Mouse (Mus musculus): ENCODE data around the gene Cct2. TPM values are rescaled to one million over a fixed set of nuclear protein-coding genes. Genes with fewer than 3 reads are reported as not detected.
A peak's percentile ranks its signal among the peaks of the same experiment; 100 is the strongest.
"Not testable (repeated sequence)": the region's sequence is repeated elsewhere in the genome, so short reads cannot be mapped to it uniquely, and the experiment has no call there.

Cct2 gene
- polyA plus RNA-seq, 1 experiment, result 3.3 TPM

DNA sequence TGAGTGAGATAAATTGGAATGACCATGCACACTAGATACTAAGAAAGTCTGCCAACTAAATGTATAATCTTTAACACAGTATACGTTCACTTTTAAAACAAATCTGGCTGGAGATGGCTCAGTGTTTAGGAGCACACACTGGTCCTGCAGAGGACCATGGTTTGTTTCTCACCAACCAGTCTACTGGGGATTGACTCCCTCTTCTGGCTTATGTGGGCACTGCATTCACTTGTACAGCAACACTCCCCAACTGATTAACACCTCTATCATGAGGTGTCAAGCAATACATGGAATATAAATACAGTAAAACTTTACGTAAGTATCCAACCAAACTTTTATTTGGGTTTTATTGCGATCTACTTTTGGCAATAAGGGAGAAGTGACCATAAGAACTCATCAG lies 5.5 kb upstream of the Cct2 start:
- no peak for TF ChIP-seq TAL1 (IDR thresholded peaks at IDR 0.05; ENCODE audit: low read length)
- Histone ChIP-seq H3K36me3 (ENCODE audit: control insufficient read depth) (peaks cover 55% of the 10 kb centered on the region), H3K4me1 (ENCODE audit: control insufficient read depth) (peaks cover 4% of the 10 kb centered on the region), H3K27me3 (ENCODE audit: control insufficient read depth) (no peaks in the 10 kb centered on the region), H3K4me3 (replicated peaks) (no peak overlapping the region), H3K9me3 (ENCODE audit: control insufficient read depth, low read length) (peaks cover 3% of the 10 kb centered on the region)

DNA sequence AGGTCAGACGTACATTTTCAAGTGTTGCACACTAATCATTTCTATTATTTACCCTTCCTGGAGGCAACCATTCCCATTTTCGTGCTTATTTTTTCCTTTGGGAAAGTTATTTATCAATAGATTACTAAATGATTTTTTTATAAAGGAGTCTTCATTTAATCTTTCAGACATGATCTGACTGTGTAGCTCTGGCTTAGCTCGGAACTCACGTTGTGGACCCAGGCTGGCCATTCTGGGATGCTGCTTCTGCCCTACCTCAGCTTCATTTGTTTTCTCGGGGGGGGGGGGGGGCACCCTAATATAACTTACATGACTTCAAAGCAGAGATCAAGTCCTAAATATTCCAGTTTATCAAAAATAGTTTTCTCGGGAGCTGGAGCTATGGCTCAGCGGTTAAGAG lies 462 bp upstream of the Cct2 start:
- H3K27me3 ChIP-seq (ENCODE audit: control insufficient read depth), result no peaks in the 10 kb centered on the region
- H3K9me3 ChIP-seq (ENCODE audit: control insufficient read depth, low read length), result no peaks in the 10 kb centered on the region
- TF ChIP-seq GATA1 (IDR thresholded peaks at IDR 0.05; ENCODE audit: low read length), result no peak
- no peak for TF ChIP-seq TAL1 (IDR thresholded peaks at IDR 0.05; ENCODE audit: low read length)
- H3K4me1 ChIP-seq (ENCODE audit: control insufficient read depth), result peaks cover 34% of the 10 kb centered on the region
- H3K36me3 ChIP-seq (ENCODE audit: control insufficient read depth), result peaks cover 35% of the 10 kb centered on the region
- H3K4me3 ChIP-seq (replicated peaks), result peak overlapping the region; percentile 99

DNA sequence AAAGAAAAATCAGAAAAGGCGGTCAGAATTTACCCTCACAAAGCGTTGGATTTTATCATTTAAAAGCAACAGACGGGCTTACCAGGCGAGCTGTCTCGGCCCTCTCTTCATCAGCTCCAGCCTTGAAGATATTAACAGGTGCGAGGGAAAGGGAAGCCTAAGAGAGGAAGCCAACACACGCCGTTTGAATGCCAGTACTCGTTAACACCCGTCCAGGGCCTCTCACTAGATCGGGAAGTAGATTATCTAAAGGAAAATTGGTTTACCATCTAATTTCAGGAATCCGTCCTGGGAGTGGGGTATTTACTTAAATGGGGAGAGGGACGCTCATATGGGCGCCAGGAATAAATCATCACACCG lies 740 bp downstream of the Cct2 start:
- peak; percentile 83 for TF ChIP-seq GATA1 (IDR thresholded peaks at IDR 0.05; ENCODE audit: low read length)
- TF ChIP-seq TAL1 (IDR thresholded peaks at IDR 0.05; ENCODE audit: low read length), result no peak
- Histone ChIP-seq H3K9me3 (ENCODE audit: control insufficient read depth, low read length) (no peaks in the 10 kb centered on the region), H3K36me3 (ENCODE audit: control insufficient read depth) (peaks cover 43% of the 10 kb centered on the region), H3K4me3 (replicated peaks) (peak overlapping the region; percentile 99), H3K27me3 (ENCODE audit: control insufficient read depth) (no peaks in the 10 kb centered on the region), H3K4me1 (ENCODE audit: control insufficient read depth) (peaks cover 41% of the 10 kb centered on the region)

DNA sequence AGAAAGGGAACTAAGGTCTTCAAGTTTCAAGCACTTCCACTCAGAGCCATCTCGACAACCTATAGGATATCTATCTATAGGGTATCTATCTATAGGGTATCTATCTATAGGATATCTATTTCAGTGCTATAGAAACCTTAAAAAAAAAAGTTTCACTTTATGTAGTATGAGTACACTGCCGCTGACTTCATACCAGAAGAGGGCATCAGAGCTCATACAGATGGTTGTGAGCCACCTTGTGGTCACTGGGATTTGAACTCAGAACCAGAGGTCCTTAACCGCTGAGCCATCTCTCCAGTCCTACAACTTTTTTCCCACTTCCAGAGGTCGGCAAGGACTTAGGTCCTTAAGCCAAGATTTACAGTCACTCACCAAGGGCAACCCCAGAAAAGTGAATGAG lies 7.9 kb downstream of the Cct2 start:
- Histone ChIP-seq H3K36me3 (ENCODE audit: control insufficient read depth) (peaks cover 100% of the 10 kb centered on the region), H3K27me3 (ENCODE audit: control insufficient read depth) (no peaks in the 10 kb centered on the region), H3K9me3 (ENCODE audit: control insufficient read depth, low read length) (no peaks in the 10 kb centered on the region), H3K4me3 (replicated peaks) (no peak overlapping the region), H3K4me1 (ENCODE audit: control insufficient read depth) (peaks cover 16% of the 10 kb centered on the region)
- no peak for TF ChIP-seq TAL1 (IDR thresholded peaks at IDR 0.05; ENCODE audit: low read length)
- TF ChIP-seq GATA1 (IDR thresholded peaks at IDR 0.05; ENCODE audit: low read length), result no peak

DNA sequence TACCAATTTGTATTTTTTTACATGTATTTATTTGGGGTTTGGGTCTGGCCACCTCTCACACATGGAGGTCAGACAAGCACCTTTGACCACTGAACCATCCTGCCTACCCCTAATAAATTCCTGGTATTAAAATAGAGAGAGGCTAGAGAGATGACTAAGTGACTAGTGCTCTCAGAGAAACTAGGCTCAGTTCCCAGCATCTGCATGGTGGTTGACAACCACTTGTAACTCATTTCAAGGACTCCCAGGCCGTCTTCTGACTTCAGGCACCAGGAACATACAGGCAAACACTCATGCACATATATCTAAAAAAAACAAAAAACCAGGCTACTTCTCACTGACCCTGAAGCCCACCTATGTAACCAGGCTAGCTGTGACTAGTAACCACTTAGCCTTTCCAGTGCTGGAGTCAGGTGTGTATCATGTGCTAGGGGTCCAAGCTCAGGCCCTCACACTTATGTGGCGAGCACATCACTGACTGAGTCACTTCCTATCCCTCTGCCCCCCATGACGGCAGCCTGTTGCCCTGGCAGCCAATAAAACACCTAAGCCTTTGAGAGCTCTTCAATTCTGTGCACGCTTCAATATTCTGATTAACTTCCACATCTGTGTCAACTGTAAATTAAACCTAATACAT lies 13.5 kb downstream of the Cct2 start:
- TF ChIP-seq TAL1 (IDR thresholded peaks at IDR 0.05; ENCODE audit: low read length) (no peak), GATA1 (IDR thresholded peaks at IDR 0.05; ENCODE audit: low read length) (no peak)
- Histone ChIP-seq H3K9me3 (ENCODE audit: control insufficient read depth, low read length) (no peaks in the 10 kb centered on the region), H3K4me1 (ENCODE audit: control insufficient read depth) (no peaks in the 10 kb centered on the region), H3K27me3 (ENCODE audit: control insufficient read depth) (peaks cover 17% of the 10 kb centered on the region), H3K36me3 (ENCODE audit: control insufficient read depth) (peaks cover 69% of the 10 kb centered on the region), H3K4me3 (replicated peaks) (no peak overlapping the region)

DNA sequence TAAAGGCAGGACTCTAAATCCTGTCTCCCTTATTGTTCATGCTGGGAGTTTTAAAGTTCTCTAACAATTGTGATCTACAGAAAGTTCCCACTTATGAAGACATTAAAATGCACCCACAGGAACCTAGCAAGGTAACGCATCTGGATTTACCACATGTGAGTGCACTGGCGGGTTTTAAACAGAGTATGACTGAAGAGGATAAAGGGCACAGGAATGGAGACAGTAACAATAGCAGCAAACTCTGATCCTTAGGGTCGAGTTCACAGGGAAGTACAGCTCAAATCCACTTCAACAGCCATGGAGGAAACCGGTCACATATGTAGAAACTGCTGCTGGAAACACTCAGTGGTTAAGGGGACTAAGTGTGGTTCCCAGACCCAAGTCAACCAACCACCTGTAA lies 14.4 kb downstream of the Cct2 start:
- Histone ChIP-seq H3K9me3 (ENCODE audit: control insufficient read depth, low read length) (no peaks in the 10 kb centered on the region), H3K27me3 (ENCODE audit: control insufficient read depth) (peaks cover 20% of the 10 kb centered on the region), H3K36me3 (ENCODE audit: control insufficient read depth) (peaks cover 60% of the 10 kb centered on the region), H3K4me3 (replicated peaks) (no peak overlapping the region), H3K4me1 (ENCODE audit: control insufficient read depth) (peaks cover under 1% of the 10 kb centered on the region)
- no peak for TF ChIP-seq GATA1 (IDR thresholded peaks at IDR 0.05; ENCODE audit: low read length)
- no peak for TF ChIP-seq TAL1 (IDR thresholded peaks at IDR 0.05; ENCODE audit: low read length)

DNA sequence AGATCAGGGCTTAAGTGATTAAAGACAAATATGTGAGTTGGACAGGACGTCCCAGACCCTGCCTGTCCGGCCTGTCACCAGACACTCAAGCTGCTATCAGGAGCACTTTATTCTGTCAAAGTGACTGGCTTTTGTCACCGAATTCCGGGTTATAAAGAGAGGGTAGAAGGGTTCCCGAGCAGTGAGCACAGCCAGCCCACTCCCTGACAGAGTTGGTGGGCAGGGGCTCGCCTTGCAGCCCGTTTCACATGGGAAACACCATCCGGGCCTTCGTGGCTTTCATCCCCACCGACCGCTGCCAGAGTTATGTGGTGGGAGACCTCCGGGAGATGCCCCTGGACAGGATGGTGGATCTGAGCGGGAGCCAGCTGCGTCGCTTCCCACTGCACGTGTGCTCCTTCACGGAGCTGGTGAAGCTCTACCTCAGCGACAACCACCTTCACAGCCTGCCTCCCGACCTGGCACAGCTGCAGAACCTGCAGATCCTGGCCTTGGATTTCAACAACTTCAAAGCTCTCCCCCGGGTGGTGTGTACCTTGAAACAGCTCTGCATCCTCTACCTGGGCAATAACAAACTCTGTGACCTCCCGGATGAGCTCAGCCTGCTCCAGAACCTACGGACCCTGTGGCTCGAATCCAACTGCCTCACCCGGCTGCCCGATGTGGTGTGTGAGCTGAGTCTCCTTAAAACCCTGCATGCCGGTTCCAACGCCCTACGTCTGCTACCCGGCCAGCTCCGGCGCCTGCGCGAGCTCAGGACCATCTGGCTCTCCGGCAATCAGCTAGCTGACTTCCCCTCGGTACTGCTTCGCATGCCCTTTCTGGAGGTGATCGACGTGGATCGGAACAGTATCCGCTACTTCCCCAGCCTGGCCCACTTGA lies 18.2 kb downstream of the Cct2 start, which contains the start of gene Lrrc10:
Gene Lrrc10 (plus strand): TSS at position 167 of the 882 bp plus-strand sequence.
- TF ChIP-seq GATA1 (IDR thresholded peaks at IDR 0.05; ENCODE audit: low read length) (no peak), TAL1 (IDR thresholded peaks at IDR 0.05; ENCODE audit: low read length) (no peak)
- H3K27me3 ChIP-seq (ENCODE audit: control insufficient read depth), result peaks cover 22% of the 10 kb centered on the region
- H3K36me3 ChIP-seq (ENCODE audit: control insufficient read depth), result peaks cover 22% of the 10 kb centered on the region
- no peaks in the 10 kb centered on the region for H3K9me3 ChIP-seq (ENCODE audit: control insufficient read depth, low read length)
- H3K4me3 ChIP-seq (replicated peaks), result no peak within 1 kb of the TSS
- H3K4me1 ChIP-seq (ENCODE audit: control insufficient read depth), result peaks cover 10% of the 10 kb centered on the region

DNA sequence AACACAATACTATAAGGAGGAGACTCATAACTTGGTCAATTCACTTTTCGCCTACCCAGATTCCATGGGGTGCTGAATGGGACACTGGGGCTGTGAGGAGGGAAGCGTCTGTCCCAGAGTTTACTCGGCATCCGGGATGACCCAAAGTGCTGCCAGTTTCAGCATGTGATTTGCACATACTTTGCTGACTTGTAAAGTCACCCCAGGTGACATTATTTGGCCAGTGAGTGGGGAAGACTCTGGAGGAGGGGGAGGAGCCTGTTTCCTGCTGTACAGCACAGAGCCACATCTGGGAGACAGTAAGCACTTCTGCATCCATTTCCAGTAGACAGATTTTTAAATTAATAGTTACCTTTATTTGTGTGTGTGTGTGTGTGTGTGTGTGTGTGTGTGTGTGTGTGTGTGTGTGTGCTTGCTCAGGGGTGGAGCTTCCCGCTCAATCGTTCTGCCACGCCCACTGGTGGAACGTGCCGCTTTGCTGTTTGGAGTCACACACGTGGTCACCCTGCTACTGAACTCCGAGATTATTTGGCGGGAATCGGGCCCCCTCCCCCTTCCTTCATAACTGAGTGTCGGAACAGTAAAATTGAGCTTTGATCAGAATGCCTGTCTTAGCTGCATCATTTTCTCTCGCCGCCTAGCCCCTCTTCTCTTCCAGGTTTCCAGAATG lies 20.0 kb downstream of the Cct2 start:
- not testable (repeated sequence) for H3K36me3 ChIP-seq (ENCODE audit: control insufficient read depth); H3K4me3 ChIP-seq (replicated peaks); H3K9me3 ChIP-seq (ENCODE audit: control insufficient read depth, low read length)
- Histone ChIP-seq H3K27me3 (ENCODE audit: control insufficient read depth) (peaks cover 22% of the 10 kb centered on the region), H3K4me1 (ENCODE audit: control insufficient read depth) (peaks cover 10% of the 10 kb centered on the region)

DNA sequence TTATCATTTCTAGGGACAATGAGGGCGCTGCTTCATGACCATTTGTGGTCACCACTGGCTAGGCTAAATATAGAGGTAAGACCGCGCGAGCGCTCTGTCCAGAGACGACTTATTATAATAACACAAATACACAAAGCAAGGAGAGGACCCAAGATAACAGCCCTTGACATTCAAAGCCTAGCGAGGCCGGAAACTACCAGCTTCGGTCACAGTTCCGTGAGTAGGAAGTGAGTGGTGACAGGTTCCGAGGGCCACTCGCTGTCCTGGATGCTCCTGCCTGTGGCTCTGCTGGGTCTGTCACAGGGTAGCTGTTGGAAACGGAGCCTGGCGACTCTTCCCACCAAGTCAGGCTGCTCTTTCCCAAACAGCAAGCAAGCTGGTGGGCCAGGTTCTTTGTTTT lies 21.3 kb downstream of the Cct2 start:
- H3K4me1 ChIP-seq (ENCODE audit: control insufficient read depth), result peaks cover 10% of the 10 kb centered on the region
- no peaks in the 10 kb centered on the region for H3K36me3 ChIP-seq (ENCODE audit: control insufficient read depth)
- no peak overlapping the region for H3K4me3 ChIP-seq (replicated peaks)
- H3K9me3 ChIP-seq (ENCODE audit: control insufficient read depth, low read length), result no peaks in the 10 kb centered on the region
- TF ChIP-seq TAL1 (IDR thresholded peaks at IDR 0.05; ENCODE audit: low read length) (no peak), GATA1 (IDR thresholded peaks at IDR 0.05; ENCODE audit: low read length) (no peak)
- peaks cover 22% of the 10 kb centered on the region for H3K27me3 ChIP-seq (ENCODE audit: control insufficient read depth)

Data from erythroblast, embryonic 14.5 days (primary cell).